Mouse (Mus musculus) neural tube, embryonic 12.5 days (tissue): Measurements from ENCODE around the gene Faf2. TPM values are rescaled to one million over a fixed set of nuclear protein-coding genes. Genes with fewer than 3 reads are reported as not detected.

ENCODE experiments used
- ATAC-seq: fragments of 200-750 bp; cut with Nextera tagmentation; 2 replicates; pipeline ENCODE4 v1.8.0; 2017; ENCODE audit warnings: low read depth, mild to moderate bottlenecking, moderate TSS enrichment, moderate library complexity; ENCODE audit not compliant: low FRiP score
- H3K27ac ChIP-seq: fragments of 300-500 bp; sonication (generic); 2 replicates; pipeline ENCODE4 v1.5.1; 2016
- H3K27me3 ChIP-seq: fragments of 300-500 bp; sonication (generic); replicated peaks from 2 replicates; pipeline ENCODE4 v1.6.1; 2016; ENCODE audit warnings: mild to moderate bottlenecking
- H3K36me3 ChIP-seq: fragments of 300-500 bp; sonication (generic); 2 replicates; pipeline ENCODE4 v1.6.1; 2016; ENCODE audit warnings: mild to moderate bottlenecking
- H3K4me1 ChIP-seq: fragments of 300-500 bp; sonication (generic); 2 replicates; pipeline ENCODE4 v1.6.1; 2016
- H3K4me2 ChIP-seq: fragments of 300-500 bp; sonication (generic); replicated peaks from 2 replicates; pipeline ENCODE4 v1.6.1; 2016; ENCODE audit warnings: mild to moderate bottlenecking
- H3K4me3 ChIP-seq: fragments of 300-500 bp; sonication (generic); 2 replicates; pipeline ENCODE4 v1.5.1; 2016
- H3K9ac ChIP-seq: fragments of 300-500 bp; sonication (generic); 2 replicates; pipeline ENCODE4 v1.6.1; 2016; ENCODE audit warnings: mild to moderate bottlenecking
- H3K9me3 ChIP-seq: fragments of 300-500 bp; sonication (generic); 2 replicates; pipeline ENCODE4 v1.6.1; 2016; ENCODE audit warnings: mild to moderate bottlenecking
- WGBS: fragments of 180-500 bp; shearing (Covaris S2); methylation state at CpG from one replicate; pipeline ENCODE4 v1.1.7; 2016; 5-methylcytosine and 5-hydroxymethylcytosine counted together
- microRNA-seq: library from miRNA; unstranded; fragments of <30 nt; microRNA quantifications from one replicate; pipeline ENCODE4, GENCODE M21; 2017
- polyA plus RNA-seq: library from polyadenylated mRNA; unstranded; fragments of >200 nt; fragmentation: Nextera tagmentation; extraction: Ambion mirVana; gene quantifications from 2 replicates; pipeline ENCODE4 v1.2.1, GENCODE M21; 2016

Faf2 gene
- polyA plus RNA-seq, 1 experiment from 2014 or later = 77.1 TPM

DNA sequence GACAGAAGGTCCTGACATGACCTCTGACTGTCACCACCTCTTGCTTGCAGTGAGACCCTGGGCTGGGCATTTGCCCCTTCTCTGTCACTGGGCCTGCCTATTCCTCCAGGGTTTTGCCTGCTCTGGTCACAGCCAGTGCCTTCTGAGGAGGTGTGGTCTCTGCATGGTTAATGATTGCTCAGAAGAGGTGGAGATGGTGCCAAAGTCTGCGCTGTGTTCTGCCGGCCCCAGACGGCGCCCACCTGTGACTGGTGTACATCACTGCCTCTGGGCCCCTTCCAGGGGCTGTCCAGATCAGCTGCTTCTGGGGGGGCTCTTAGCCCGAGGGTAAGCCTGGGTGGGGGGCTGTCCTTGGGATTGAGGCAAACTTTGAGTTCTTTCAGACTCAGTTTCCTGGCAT lies 79.7 kb downstream of the Faf2 start, which contains the start of gene Cdhr2:
Cdhr2 (plus strand) TSS at position 219 of the 400 bp plus-strand sequence.
- 73% methylated on average over 5 of the region's 5 CpGs for WGBS
- Histone ChIP-seq H3K9ac (no peak within 1 kb of the TSS), H3K27ac (no peak within 1 kb of the TSS), H3K9me3 (no peaks in the 10 kb centered on the region), H3K27me3 (no peaks in the 10 kb centered on the region), H3K36me3 (no peaks in the 10 kb centered on the region), H3K4me1 (no peaks in the 10 kb centered on the region), H3K4me2 (no peak within 1 kb of the TSS), H3K4me3 (no peak within 1 kb of the TSS)
- ATAC-seq = no peak

DNA sequence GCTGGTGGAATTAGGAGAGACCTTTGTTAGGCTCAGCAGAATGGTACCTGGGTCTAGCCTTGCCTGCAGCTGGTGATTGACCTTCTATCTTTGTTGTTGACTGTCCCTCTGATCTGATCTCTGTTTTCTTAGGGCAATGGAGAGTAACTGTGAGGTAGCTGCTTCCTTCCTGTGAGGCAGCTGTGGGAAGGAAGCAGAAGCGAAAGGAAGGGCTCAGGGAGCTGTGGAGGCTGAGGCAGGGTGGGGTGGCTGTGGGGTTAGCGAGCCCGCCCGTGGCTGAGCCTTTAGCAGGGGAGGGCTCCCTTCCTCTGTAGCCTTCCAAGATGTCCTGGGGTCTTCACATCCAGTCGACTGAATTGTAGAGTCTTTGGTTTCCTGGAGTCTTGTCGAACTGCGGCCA lies 80.9 kb downstream of the Faf2 start:
- Histone ChIP-seq H3K4me3 (no peak overlapping the region), H3K4me2 (no peak overlapping the region), H3K4me1 (no peaks in the 10 kb centered on the region), H3K27me3 (no peaks in the 10 kb centered on the region), H3K27ac (no peak overlapping the region), H3K36me3 (no peaks in the 10 kb centered on the region), H3K9me3 (no peaks in the 10 kb centered on the region), H3K9ac (no peak overlapping the region)
- no peak for ATAC-seq
- WGBS = 69% methylated on average over 7 of the region's 7 CpGs

DNA sequence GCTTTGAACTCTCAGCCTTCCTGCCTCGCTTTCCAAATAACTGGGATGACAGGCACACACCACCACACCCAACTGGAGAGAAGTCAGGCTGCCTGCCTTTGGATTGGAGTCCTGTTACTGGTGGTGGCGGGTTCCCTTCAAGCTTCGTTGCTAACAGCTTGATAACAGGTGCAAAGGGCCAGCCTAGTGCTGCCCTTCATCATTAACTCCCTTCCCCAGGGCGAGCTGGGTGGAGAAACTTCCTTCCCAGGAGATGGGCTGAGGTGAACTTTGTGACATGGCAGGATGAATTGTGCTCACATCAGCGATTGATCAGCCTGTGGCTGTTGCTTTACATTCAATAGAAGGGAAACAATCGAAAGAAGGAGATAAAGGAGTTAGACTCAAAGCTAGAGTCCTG lies 83.3 kb downstream of the Faf2 start:
- H3K9ac ChIP-seq = no peak overlapping the region
- H3K9me3 ChIP-seq = no peaks in the 10 kb centered on the region
- no peak overlapping the region for H3K27ac ChIP-seq
- H3K4me1 ChIP-seq = no peaks in the 10 kb centered on the region
- H3K27me3 ChIP-seq = 0 out of 2 replicates have a peak, but pooled peaks cover 4% of the 10 kb centered on the region
- no peaks in the 10 kb centered on the region for H3K36me3 ChIP-seq
- no peak overlapping the region for H3K4me2 ChIP-seq
- WGBS = 55% methylated on average over 6 of the region's 6 CpGs
- no peak overlapping the region for H3K4me3 ChIP-seq
- ATAC-seq = no peak

DNA sequence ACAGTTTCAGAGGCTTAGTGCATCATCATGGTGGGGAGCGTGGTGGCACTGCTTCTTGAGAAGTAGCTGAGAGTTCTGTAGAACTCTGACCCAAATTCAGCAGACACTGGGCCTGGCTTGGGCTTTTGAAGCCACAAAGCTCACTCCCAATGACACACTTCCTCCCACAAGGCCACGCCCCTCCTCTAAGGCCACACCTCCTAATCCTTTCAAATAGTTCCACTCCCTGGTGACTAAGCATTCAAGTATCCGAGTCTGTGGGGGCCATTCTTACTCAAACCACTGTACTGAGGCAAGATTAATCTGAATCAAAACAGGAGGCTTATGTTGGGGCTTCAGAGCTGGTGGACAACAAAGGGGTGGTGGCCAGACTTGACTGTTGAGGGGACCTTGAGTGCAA lies 89.3 kb downstream of the Faf2 start:
- H3K4me2 ChIP-seq = no peak overlapping the region
- H3K36me3 ChIP-seq = no peaks in the 10 kb centered on the region
- H3K9me3 ChIP-seq = no peaks in the 10 kb centered on the region
- H3K27ac ChIP-seq = no peak overlapping the region
- WGBS = 82% methylated on average over 3 of the region's 3 CpGs
- ATAC-seq = no peak
- H3K4me3 ChIP-seq = no peak overlapping the region
- H3K9ac ChIP-seq = no peak overlapping the region
- H3K4me1 ChIP-seq = no peaks in the 10 kb centered on the region
- peaks cover 11% of the 10 kb centered on the region; the same call in 1 of the 2 replicates for H3K27me3 ChIP-seq

Small RNAs within 50 kb of the gene (microRNA-seq; reads per million reads assigned to microRNA genes)
- not detected for gene Gm24195

Other genes with a start within 250 kb of the Faf2 start
- 119 and 136 TPM in 2 replicates for gene Thoc3, start 152.9 kb upstream of the Faf2 start, polyA plus RNA-seq
- gene Simc1, start 118.0 kb upstream of the Faf2 start, polyA plus RNA-seq = 18.2 and 20.3 TPM in 2 replicates
- gene 4833439L19Rik, start 56.3 kb upstream of the Faf2 start, polyA plus RNA-seq = 239 and 254 TPM in 2 replicates
- gene Arl10, start 46.8 kb upstream of the Faf2 start, polyA plus RNA-seq = 50.2 and 53.3 TPM in 2 replicates
- gene Nop16, start 31.7 kb upstream of the Faf2 start, polyA plus RNA-seq = 58.0 and 66.2 TPM in 2 replicates
- 172 and 180 TPM in 2 replicates for gene Higd2a, start 31.6 kb upstream of the Faf2 start, polyA plus RNA-seq
- gene Cltb, start 10.4 kb upstream of the Faf2 start, polyA plus RNA-seq = 68.9 and 71.0 TPM in 2 replicates
- 105 and 116 TPM in 2 replicates for gene Rnf44, start 72.1 kb downstream of the Faf2 start, polyA plus RNA-seq
- gene Cdhr2, start 79.7 kb downstream of the Faf2 start, polyA plus RNA-seq = 0.09 and 0.15 TPM in 2 replicates
- 29.5 and 37.6 TPM in 2 replicates for gene Gprin1, start 128.1 kb downstream of the Faf2 start, polyA plus RNA-seq
- gene Sncb, start 144.8 kb downstream of the Faf2 start, polyA plus RNA-seq = 3.6 and 4.2 TPM in 2 replicates
- gene Eif4e1b, start 162.2 kb downstream of the Faf2 start, polyA plus RNA-seq = not detected in 2 replicates
- 53.3 and 59.0 TPM in 2 replicates for gene Tspan17, start 167.6 kb downstream of the Faf2 start, polyA plus RNA-seq